Mouse (Mus musculus) MEL (cell line): ENCODE measurements around the gene Isoc2a. TPM values are rescaled to one million over a fixed set of nuclear protein-coding genes. Genes with fewer than 3 reads are reported as not detected.
A peak's percentile ranks its signal among the peaks of the same experiment; 100 is the strongest.

Experiments
- DNase-seq: peaks from one replicate; pipeline ENCODE4 v3.0.0; 2011; ENCODE audit warnings: low read depth, low spot score
- H3K27ac ChIP-seq: 2 replicates; pipeline ENCODE4 v1.5.1; 2012; ENCODE audit warnings: low read depth, mild to moderate bottlenecking, control low read depth, low read length, moderate library complexity; ENCODE audit not compliant: control insufficient read depth
- H3K27me3 ChIP-seq, 2 experiments: fragments of 150-350 bp in 1 of 2; sonication (generic) in 1 of 2; 2 replicates each; pipeline ENCODE4 v1.6.1; 2012; ENCODE audit warnings: low read length in 2 of 2, mild to moderate bottlenecking in 2 of 2, improper control_type of control experiment in 1 of 2, moderate library complexity in 1 of 2; ENCODE audit not compliant: insufficient read depth in 2 of 2, control insufficient read depth in 1 of 2
- H3K36me3 ChIP-seq, 2 experiments: 2 replicates each; pipeline ENCODE4 v1.6.1; 2012 to 2014; ENCODE audit warnings: low read length in 2 of 2, improper control_type of control experiment in 1 of 2, inconsistent platforms in 1 of 2, mild to moderate bottlenecking in 1 of 2; ENCODE audit not compliant: insufficient read depth in 2 of 2, control insufficient read depth in 1 of 2
- H3K4me1 ChIP-seq, 2 experiments: fragments of 150-350 bp in 1 of 2; sonication (generic) in 1 of 2; 2 replicates each; pipeline ENCODE4 v1.6.1; 2012; ENCODE audit warnings: low read length in 2 of 2, improper control_type of control experiment in 1 of 2, mild to moderate bottlenecking in 1 of 2; ENCODE audit not compliant: insufficient read depth in 2 of 2, control insufficient read depth in 1 of 2
- H3K4me3 ChIP-seq, 2 experiments: fragments of 150-350 bp in 1 of 2; sonication (generic) in 1 of 2; 2 replicates each; pipeline ENCODE4 v1.5.1; 2012; ENCODE audit warnings: low read depth in 2 of 2, low read length in 2 of 2, mild to moderate bottlenecking in 2 of 2, moderate library complexity in 2 of 2, control low read depth in 1 of 2, improper control_type of control experiment in 1 of 2; ENCODE audit not compliant: control insufficient read depth in 1 of 2, insufficient read depth in 1 of 2
- H3K79me2 ChIP-seq: 2 replicates; pipeline ENCODE4 v1.6.1; 2012; ENCODE audit warnings: mild to moderate bottlenecking, low read length, moderate library complexity; ENCODE audit not compliant: control insufficient read depth, poor library complexity, insufficient read depth
- H3K9ac ChIP-seq: 2 replicates; pipeline ENCODE4 v1.6.1; 2012; ENCODE audit warnings: low read depth, mild to moderate bottlenecking, control low read depth, low read length, moderate library complexity; ENCODE audit not compliant: control insufficient read depth, poor library complexity, severe bottlenecking
- H3K9me3 ChIP-seq: fragments of 150-350 bp; sonication (generic); replicated peaks from 2 replicates; pipeline ENCODE4 v1.6.1; 2012; ENCODE audit warnings: mild to moderate bottlenecking, low read length, improper control_type of control experiment, moderate library complexity; ENCODE audit not compliant: insufficient read depth
- BHLHE40 ChIP-seq: IDR thresholded peaks from 2 replicates; pipeline ENCODE4 v1.6.1; 2012; ENCODE audit warnings: low read depth, mild to moderate bottlenecking, inconsistent platforms, low read length, improper control_type of control experiment, borderline replicate concordance
- CHD1 ChIP-seq: IDR thresholded peaks from 2 replicates; pipeline ENCODE4 v1.6.1; 2012; ENCODE audit warnings: low read depth, mild to moderate bottlenecking, inconsistent platforms, low read length, improper control_type of control experiment
- CHD2 ChIP-seq: IDR thresholded peaks from 2 replicates; pipeline ENCODE4 v1.6.1; 2011; ENCODE audit warnings: low read length, improper control_type of control experiment
- CTCF ChIP-seq, 3 experiments: IDR thresholded peaks in 2 of 3; conservative IDR thresholded peaks in 1 of 3; 2 replicates each; pipeline ENCODE4 v1.5.1; 2011 to 2012; ENCODE audit warnings: low read length in 3 of 3, low read depth in 2 of 3, mild to moderate bottlenecking in 2 of 3, improper control_type of control experiment in 1 of 3, inconsistent platforms in 1 of 3, mixed read lengths in 1 of 3, moderate library complexity in 1 of 3; ENCODE audit not compliant: control insufficient read depth in 1 of 3, insufficient read depth in 1 of 3, poor library complexity in 1 of 3, severe bottlenecking in 1 of 3
- E2F4 ChIP-seq: IDR thresholded peaks from 2 replicates; pipeline ENCODE4 v1.6.1; 2011; ENCODE audit warnings: low read depth, low read length, improper control_type of control experiment, borderline replicate concordance
- ELF1 ChIP-seq: IDR thresholded peaks from 2 replicates; pipeline ENCODE4 v1.6.1; 2014; ENCODE audit warnings: low read depth, mild to moderate bottlenecking, inconsistent platforms, low read length, improper control_type of control experiment, moderate library complexity
- EP300 ChIP-seq, 2 experiments: IDR thresholded peaks; 2 replicates each; pipeline ENCODE4 v1.6.1; 2011; ENCODE audit warnings: improper control_type of control experiment in 2 of 2, low read length in 2 of 2, low read depth in 1 of 2, mild to moderate bottlenecking in 1 of 2
- ETS1 ChIP-seq: IDR thresholded peaks from 2 replicates; pipeline ENCODE4 v1.6.1; 2012; ENCODE audit warnings: low read depth, mild to moderate bottlenecking, inconsistent platforms, low read length, improper control_type of control experiment, moderate library complexity
- GABPA ChIP-seq: IDR thresholded peaks from 2 replicates; pipeline ENCODE4 v1.6.1; 2012; ENCODE audit warnings: low read depth, mild to moderate bottlenecking, inconsistent platforms, low read length, improper control_type of control experiment, moderate library complexity
- GATA1 ChIP-seq: IDR thresholded peaks from 2 replicates; pipeline ENCODE4 v1.6.1; 2011; ENCODE audit warnings: low read depth, low read length, improper control_type of control experiment
- HCFC1 ChIP-seq: IDR thresholded peaks from 2 replicates; pipeline ENCODE4 v1.6.1; 2012; ENCODE audit warnings: low read depth, mild to moderate bottlenecking, inconsistent platforms, low read length, improper control_type of control experiment, moderate library complexity
- JUND ChIP-seq: IDR thresholded peaks from 2 replicates; pipeline ENCODE4 v1.6.1; 2011; ENCODE audit warnings: low read depth, mild to moderate bottlenecking, improper control_type of control experiment, low read length
- KAT2A ChIP-seq: conservative IDR thresholded peaks from 2 replicates; pipeline ENCODE4 v1.6.1; 2012; ENCODE audit warnings: low read depth, low read length, improper control_type of control experiment, inconsistent platforms
- MAX ChIP-seq: IDR thresholded peaks from 2 replicates; pipeline ENCODE4 v1.6.1; 2011; ENCODE audit warnings: low read length, improper control_type of control experiment
- MEF2A ChIP-seq: IDR thresholded peaks from 2 replicates; pipeline ENCODE4 v1.6.1; 2014; ENCODE audit warnings: low read depth, mild to moderate bottlenecking, inconsistent platforms, low read length, improper control_type of control experiment; ENCODE audit not compliant: poor library complexity, insufficient replicate concordance, severe bottlenecking; ENCODE audit errors: extremely low read depth
- MXI1 ChIP-seq: IDR thresholded peaks from 2 replicates; pipeline ENCODE4 v1.6.1; 2011; ENCODE audit warnings: mild to moderate bottlenecking, low read depth, low read length, improper control_type of control experiment
- MYB ChIP-seq: IDR thresholded peaks from 2 replicates; pipeline ENCODE4 v1.6.1; 2011; ENCODE audit warnings: mild to moderate bottlenecking, low read depth, low read length, improper control_type of control experiment
- MYC ChIP-seq: IDR thresholded peaks from 2 replicates; pipeline ENCODE4 v1.6.1; 2011; ENCODE audit warnings: low read depth, mild to moderate bottlenecking, low read length, improper control_type of control experiment, moderate library complexity
- NELFE ChIP-seq: IDR thresholded peaks from 2 replicates; pipeline ENCODE4 v1.6.1; 2011; ENCODE audit warnings: low read depth, low read length, improper control_type of control experiment
- NRF1 ChIP-seq: IDR thresholded peaks from 2 replicates; pipeline ENCODE4 v1.6.1; 2014; ENCODE audit warnings: low read depth, mild to moderate bottlenecking, inconsistent platforms, low read length, improper control_type of control experiment, moderate library complexity; ENCODE audit not compliant: poor library complexity, insufficient read depth, severe bottlenecking
- POLR2A ChIP-seq, 2 experiments: IDR thresholded peaks; 2 replicates each; pipeline ENCODE4 v1.6.1; 2011 to 2012; ENCODE audit warnings: low read length in 2 of 2, mild to moderate bottlenecking in 2 of 2, control low read depth in 1 of 2, improper control_type of control experiment in 1 of 2, low read depth in 1 of 2, moderate library complexity in 1 of 2; ENCODE audit not compliant: control insufficient read depth in 1 of 2, insufficient read depth in 1 of 2, poor library complexity in 1 of 2
- POLR2AphosphoS5 ChIP-seq: IDR thresholded peaks from 2 replicates; pipeline ENCODE4 v1.6.1; 2012; ENCODE audit warnings: low read depth, borderline replicate concordance, mild to moderate bottlenecking, inconsistent platforms, low read length, moderate library complexity, mixed read lengths
- RCOR1 ChIP-seq: IDR thresholded peaks from 2 replicates; pipeline ENCODE4 v1.6.1; 2012; ENCODE audit warnings: low read depth, mild to moderate bottlenecking, inconsistent platforms, low read length, improper control_type of control experiment
- SIN3A ChIP-seq: IDR thresholded peaks from 2 replicates; pipeline ENCODE4 v1.6.1; 2012; ENCODE audit warnings: low read length, improper control_type of control experiment, inconsistent platforms
- TAL1 ChIP-seq: IDR thresholded peaks from 2 replicates; pipeline ENCODE4 v1.6.1; 2012; ENCODE audit warnings: mild to moderate bottlenecking, inconsistent platforms, low read length, moderate library complexity, mixed read lengths
- TBP ChIP-seq: IDR thresholded peaks from 2 replicates; pipeline ENCODE4 v1.8.0; 2011; ENCODE audit warnings: low read depth, low read length, improper control_type of control experiment
- TCF12 ChIP-seq: IDR thresholded peaks from 2 replicates; pipeline ENCODE4 v1.6.1; 2014; ENCODE audit warnings: low read depth, mild to moderate bottlenecking, inconsistent platforms, low read length, improper control_type of control experiment, moderate library complexity
- UBTF ChIP-seq: IDR thresholded peaks from 2 replicates; pipeline ENCODE4 v1.6.1; 2012; ENCODE audit warnings: low read depth, mild to moderate bottlenecking, inconsistent platforms, low read length, improper control_type of control experiment, moderate library complexity, borderline replicate concordance; ENCODE audit not compliant: insufficient read depth
- USF1 ChIP-seq: IDR thresholded peaks from 2 replicates; pipeline ENCODE4 v1.6.1; 2014; ENCODE audit warnings: low read depth, mild to moderate bottlenecking, inconsistent platforms, low read length, improper control_type of control experiment, moderate library complexity
- USF2 ChIP-seq, 2 experiments: IDR thresholded peaks; 2 replicates each; pipeline ENCODE4 v1.6.1; 2011 to 2012; ENCODE audit warnings: improper control_type of control experiment in 2 of 2, low read length in 2 of 2, borderline replicate concordance in 1 of 2, inconsistent platforms in 1 of 2, low read depth in 1 of 2, mild to moderate bottlenecking in 1 of 2; ENCODE audit not compliant: insufficient read depth in 1 of 2
- ZC3H11A ChIP-seq: IDR thresholded peaks from 2 replicates; pipeline ENCODE4 v1.6.1; 2012; ENCODE audit warnings: low read depth, mild to moderate bottlenecking, inconsistent platforms, low read length, improper control_type of control experiment
- ZKSCAN1 ChIP-seq: IDR thresholded peaks from 2 replicates; pipeline ENCODE4 v1.6.1; 2012; ENCODE audit warnings: low read depth, mild to moderate bottlenecking, inconsistent platforms, low read length, improper control_type of control experiment, moderate library complexity
- ZMIZ1 ChIP-seq: IDR thresholded peaks from 2 replicates; pipeline ENCODE4 v1.6.1; 2012; ENCODE audit warnings: low read depth, mild to moderate bottlenecking, inconsistent platforms, low read length, improper control_type of control experiment, moderate library complexity
- ZNF384 ChIP-seq: IDR thresholded peaks from 2 replicates; pipeline ENCODE4 v1.6.1; 2012; ENCODE audit warnings: low read depth, mild to moderate bottlenecking, inconsistent platforms, low read length, improper control_type of control experiment
- polyA plus RNA-seq, 2 experiments: library from polyadenylated mRNA; stranded (reverse) in 1 of 2; unstranded in 1 of 2; fragments of >175 nt in 1 of 2; fragments of >200 nt in 1 of 2; gene quantifications; 2 replicates each; pipeline versions ENCODE4 v1.2.1 to v1.2.4; 2012; ENCODE audit warnings: low replicate concordance in 2 of 2, low read depth in 1 of 2; ENCODE audit not compliant: insufficient read length in 2 of 2, insufficient read depth in 1 of 2, missing spikeins in 1 of 2
- total RNA-seq: library from RNA; depleted of rRNA; stranded (reverse); fragments of 300-350 nt; gene quantifications from 2 replicates; pipeline ENCODE4 v1.2.3, GENCODE M21; 2012; rRNA removed

Gene Isoc2a
- total RNA-seq (11.1 and 12.4 TPM in 2 replicates), polyA plus RNA-seq (10 to 100 TPM in 1 of 2 experiments, not detected in 1; 20.6 TPM)

GRCm38 (mm10) chr7:4876753-4877221, at the start of gene Isoc2a:
TSS of gene Isoc2a (plus strand) at chr7:4877153.
- TF ChIP-seq SIN3A (peak; percentile 85), BHLHE40 (no peak), CHD2 (peak; percentile 70), USF2 (IDR thresholded peaks at IDR 0.05; ENCODE audit: borderline replicate concordance in 1 of 2, insufficient read depth in 1 of 2, low read depth in 1 of 2, low read length in 2 of 2) (no peak), HCFC1 (peak; percentile 64; the same call in 1 of the 2 replicates), JUND (no peak), RCOR1 (no peak), NELFE (peak; percentile 70), TCF12 (peak; percentile 57), ZC3H11A (no peak), NRF1 (no peak), MAX (peak; percentile 84), MYC (peak; percentile 69; the same call in 1 of the 2 replicates), ETS1 (no peak), GABPA (no peak), GATA1 (peak; percentile 79), E2F4 (no peak), EP300 (IDR thresholded peaks at IDR 0.05; ENCODE audit: low read depth in 1 of 2, low read length in 2 of 2) (peak; percentile 42 to 52; a peak in 1 of 4 replicates), MEF2A (no peak), KAT2A (no peak), USF1 (peak; percentile 68), ZKSCAN1 (no peak), MXI1 (peak; percentile 89), ZMIZ1 (peak; percentile 76), MYB (no peak), ELF1 (peak; percentile 50; the same call in 1 of the 2 replicates), TAL1 (peak; percentile 69), POLR2AphosphoS5 (peak; percentile 35; the same call in 1 of the 2 replicates), ZNF384 (no peak), TBP (peak; percentile 74), POLR2A (IDR thresholded peaks at IDR 0.05; ENCODE audit: control insufficient read depth in 1 of 2, insufficient read depth in 1 of 2, low read depth in 1 of 2, low read length in 2 of 2, poor library complexity in 1 of 2) (peak; percentile 56 to 85), CTCF (IDR thresholded peaks at IDR 0.05 in 2 of 3, conservative IDR thresholded peaks at IDR 0.05 in 1 of 3; ENCODE audit: control insufficient read depth in 1 of 3, insufficient read depth in 1 of 3, low read depth in 2 of 3, low read length in 3 of 3, poor library complexity in 1 of 3, severe bottlenecking in 1 of 3) (no peak), UBTF (no peak), CHD1 (no peak)
- peak within 1 kb of the TSS; percentile 51 to 90 for H3K4me3 ChIP-seq
- peak within 1 kb of the TSS; percentile 74 for H3K9ac ChIP-seq
- DNase-seq = peak; percentile 98
- H3K36me3 ChIP-seq = no peaks in the 10 kb centered on the region
- H3K27me3 ChIP-seq = no peaks in the 10 kb centered on the region
- peaks cover 4% of the 10 kb centered on the region; the same call in 1 of the 2 replicates for H3K79me2 ChIP-seq
- no peaks in the 10 kb centered on the region for H3K9me3 ChIP-seq
- peak within 1 kb of the TSS; percentile 36; the same call in 1 of the 2 replicates for H3K27ac ChIP-seq
- H3K4me1 ChIP-seq = no peaks in the 10 kb centered on the region; a peak in 2 of 4 replicates
